Mouse (Mus musculus) ES-E14 (cell line): Measurements from ENCODE around the gene Nos1. TPM values are rescaled to one million over a fixed set of nuclear protein-coding genes. Genes with fewer than 3 reads are reported as not detected.

Source experiments
- DNase-seq: peaks from one replicate; pipeline ENCODE4 v3.0.0-alpha.2; 2013; ENCODE audit warnings: low read depth, low spot score
- H3K27ac ChIP-seq: 2 replicates; pipeline ENCODE4 v1.5.1; 2012; ENCODE audit warnings: low read depth, mild to moderate bottlenecking, low read length, moderate library complexity, mixed read lengths; ENCODE audit not compliant: poor library complexity, insufficient read depth, severe bottlenecking
- H3K36me3 ChIP-seq: 2 replicates; pipeline ENCODE4 v1.6.1; 2012; ENCODE audit warnings: mild to moderate bottlenecking, low read length, moderate library complexity, mixed read lengths; ENCODE audit not compliant: control insufficient read depth, poor library complexity, insufficient read depth, severe bottlenecking
- H3K4me1 ChIP-seq, 2 experiments: fragments of 150-350 bp in 1 of 2; sonication (generic) in 1 of 2; 2 replicates each; pipeline ENCODE4 v1.6.1; 2012; ENCODE audit warnings: low read length in 2 of 2, mild to moderate bottlenecking in 1 of 2, mixed read lengths in 1 of 2; ENCODE audit not compliant: control insufficient read depth in 2 of 2, insufficient read depth in 2 of 2, poor library complexity in 1 of 2
- H3K4me3 ChIP-seq, 2 experiments: fragments of 150-350 bp in 1 of 2; sonication (generic) in 1 of 2; 2 replicates each; pipeline ENCODE4 v1.5.1; 2012; ENCODE audit warnings: low read length in 2 of 2, low read depth in 1 of 2, mild to moderate bottlenecking in 1 of 2, mixed read lengths in 1 of 2; ENCODE audit not compliant: insufficient read depth in 1 of 2, poor library complexity in 1 of 2, severe bottlenecking in 1 of 2
- H3K9ac ChIP-seq: 2 replicates; pipeline ENCODE4 v1.6.1; 2012; ENCODE audit warnings: low read depth, mild to moderate bottlenecking, low read length, mixed read lengths; ENCODE audit not compliant: poor library complexity, insufficient read depth, severe bottlenecking
- H3K9me3 ChIP-seq: fragments of 150-350 bp; sonication (generic); 2 replicates; pipeline ENCODE4 v1.6.1; 2012; ENCODE audit warnings: low read depth, mild to moderate bottlenecking, low read length; ENCODE audit not compliant: control insufficient read depth, insufficient read depth
- CHD2 ChIP-seq: IDR thresholded peaks from 2 replicates; pipeline ENCODE4 v1.6.1; 2014; ENCODE audit warnings: mild to moderate bottlenecking, low read depth, low read length, inconsistent platforms
- HCFC1 ChIP-seq: IDR thresholded peaks from 2 replicates; pipeline ENCODE4 v1.6.1; 2012; ENCODE audit warnings: low read length, inconsistent platforms, borderline replicate concordance; ENCODE audit not compliant: insufficient read depth
- MAFK ChIP-seq: IDR thresholded peaks from 2 replicates; pipeline ENCODE4 v1.6.1; 2014; ENCODE audit warnings: mild to moderate bottlenecking, low read depth, low read length, inconsistent platforms; ENCODE audit not compliant: insufficient read depth
- ZC3H11A ChIP-seq: IDR thresholded peaks from 2 replicates; pipeline ENCODE4 v1.6.1; 2012; ENCODE audit warnings: low read depth, mild to moderate bottlenecking, inconsistent platforms, low read length, borderline replicate concordance
- ZNF384 ChIP-seq: IDR thresholded peaks from 2 replicates; pipeline ENCODE4 v1.6.1; 2012; ENCODE audit warnings: low read depth, low read length, inconsistent platforms
- in situ Hi-C, 2 experiments: fragments of 600-800 bp; cut with MboI; formaldehyde crosslinking; loops; one replicate each; pipeline ENCODE4 v1.15.1; 2025; ENCODE audit warnings: low sequenced_read_pairs in 2 of 2, inconsistent platforms in 1 of 2; ENCODE audit not compliant: unreplicated experiment in 2 of 2
- total RNA-seq: library from RNA; depleted of rRNA; stranded (reverse); fragments of 300-350 nt; gene quantifications from 2 replicates; pipeline ENCODE4 v1.2.3, GENCODE M21; 2012

Nos1 gene
- total RNA-seq, 1 experiment: 3.4 TPM

DNA sequence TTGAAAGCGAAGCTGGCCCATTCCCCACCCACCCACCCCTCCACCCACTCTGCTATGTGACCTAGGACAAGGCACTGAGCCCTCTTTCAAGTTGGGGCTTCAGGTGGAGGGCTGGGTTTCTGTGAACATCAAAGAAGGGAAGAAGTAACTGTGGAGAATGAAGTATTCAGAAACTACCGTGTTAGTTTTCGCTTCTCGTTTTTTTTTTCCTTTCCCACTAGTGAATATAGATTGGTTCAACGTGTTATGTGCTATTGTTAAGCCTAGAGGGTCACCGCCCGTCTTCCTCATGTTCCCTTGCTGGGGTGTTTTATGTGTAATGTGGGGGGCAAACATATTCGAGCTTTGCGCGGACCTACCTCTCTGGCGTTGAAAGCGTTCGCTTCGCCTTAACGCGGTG lies 85.0 kb downstream of the Nos1 start:
- in situ Hi-C loops: no loop called here
- DNase-seq: no peak
- H3K4me1 ChIP-seq: peaks cover 0 to 10% of the 10 kb centered on the region in 2 experiments; a peak in 2 of 4 replicates
- H3K36me3 ChIP-seq: no peaks in the 10 kb centered on the region
- no peak overlapping the region for H3K9ac ChIP-seq
- no peak overlapping the region for H3K27ac ChIP-seq
- H3K4me3 ChIP-seq: no peak overlapping the region
- no peak for TF ChIP-seq MAFK
- TF ChIP-seq ZNF384: no peak
- TF ChIP-seq CHD2: no peak
- TF ChIP-seq HCFC1: no peak
- no peak for TF ChIP-seq ZC3H11A
- no peaks in the 10 kb centered on the region for H3K9me3 ChIP-seq

DNA sequence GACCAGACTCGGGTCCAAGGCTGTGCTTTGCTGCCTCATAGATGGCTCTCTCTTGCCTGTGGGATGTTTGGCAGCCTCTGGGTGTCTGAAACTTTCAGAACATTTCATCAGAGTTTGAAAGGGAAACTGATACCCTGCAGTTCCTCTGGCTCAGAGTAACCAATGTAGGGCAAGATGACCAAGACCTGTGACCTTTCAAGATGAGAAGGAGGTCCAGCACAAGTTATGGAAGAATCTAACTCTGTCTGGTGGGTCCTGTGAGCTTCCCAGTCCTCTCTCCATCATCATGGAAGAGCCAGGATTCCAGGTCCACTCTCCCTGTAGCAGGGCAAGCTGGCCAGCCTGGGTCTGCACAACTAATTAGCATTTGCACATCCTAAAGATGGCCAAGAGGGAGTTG lies 90.8 kb downstream of the Nos1 start:
- in situ Hi-C loops: no loop called here
- H3K9me3 ChIP-seq: no peaks in the 10 kb centered on the region
- H3K9ac ChIP-seq: no peak overlapping the region
- no peak overlapping the region for H3K27ac ChIP-seq
- H3K4me1 ChIP-seq: peaks cover 0 to 4% of the 10 kb centered on the region in 2 experiments; a peak in 1 of 4 replicates
- no peak for DNase-seq
- no peak overlapping the region for H3K4me3 ChIP-seq
- TF ChIP-seq HCFC1 (no peak), ZC3H11A (no peak), CHD2 (no peak), ZNF384 (no peak), MAFK (no peak)
- H3K36me3 ChIP-seq: no peaks in the 10 kb centered on the region

DNA sequence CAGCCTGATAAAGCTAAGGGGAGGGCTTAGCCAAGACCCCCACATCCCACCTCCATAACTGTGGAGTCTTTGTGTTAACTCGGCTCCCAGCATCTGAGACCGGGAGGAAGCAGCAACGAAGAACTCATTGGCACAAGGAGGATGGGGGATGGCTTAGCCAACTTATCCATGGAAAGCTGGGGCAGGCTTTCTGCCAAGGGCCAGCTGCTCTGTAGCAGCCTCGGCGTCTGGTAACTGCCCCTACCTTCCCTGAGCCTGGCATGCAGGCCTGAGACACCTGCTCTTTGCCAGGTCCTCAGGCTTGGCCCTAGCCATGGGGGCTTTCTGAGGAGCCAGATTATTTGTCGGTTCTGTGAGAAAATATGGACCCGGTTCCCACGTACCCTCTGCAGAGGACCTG lies 93.0 kb downstream of the Nos1 start:
- no peak for DNase-seq
- H3K4me3 ChIP-seq: no peak overlapping the region
- no peaks in the 10 kb centered on the region for H3K9me3 ChIP-seq
- H3K9ac ChIP-seq: no peak overlapping the region
- TF ChIP-seq MAFK (no peak), ZC3H11A (no peak), HCFC1 (no peak), CHD2 (no peak), ZNF384 (no peak)
- in situ Hi-C loops: no loop called here
- H3K4me1 ChIP-seq: peaks cover under 1 to 4% of the 10 kb centered on the region in 2 experiments; a peak in 2 of 4 replicates
- no peak overlapping the region for H3K27ac ChIP-seq
- no peaks in the 10 kb centered on the region for H3K36me3 ChIP-seq

DNA sequence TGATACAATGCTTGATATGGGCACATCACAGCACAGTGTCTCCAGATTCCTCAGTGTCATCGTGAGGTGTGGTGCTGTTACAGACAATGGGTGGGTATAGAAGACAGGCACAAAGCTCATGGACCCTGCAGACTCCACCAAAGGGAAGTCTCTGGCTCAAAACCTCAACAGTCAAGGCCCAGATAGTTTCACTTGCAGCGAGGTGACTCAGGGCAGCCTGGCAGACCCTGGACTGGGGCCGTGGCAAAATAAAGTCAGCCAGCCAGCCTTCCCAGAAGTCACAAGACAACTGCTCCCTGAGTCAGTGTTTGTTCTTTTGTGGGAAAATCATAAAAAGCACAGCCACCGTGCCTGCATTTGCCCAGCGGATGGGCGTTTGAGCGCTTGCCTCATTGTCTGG lies 93.4 kb downstream of the Nos1 start:
- H3K9ac ChIP-seq: no peak overlapping the region
- no peak for DNase-seq
- H3K4me1 ChIP-seq: peaks cover 3 to 4% of the 10 kb centered on the region in 2 experiments; a peak in 2 of 4 replicates
- no peak overlapping the region for H3K4me3 ChIP-seq
- no peaks in the 10 kb centered on the region for H3K36me3 ChIP-seq
- no peak overlapping the region for H3K27ac ChIP-seq
- no peaks in the 10 kb centered on the region for H3K9me3 ChIP-seq
- TF ChIP-seq CHD2 (no peak), ZNF384 (no peak), ZC3H11A (no peak), HCFC1 (no peak), MAFK (no peak)
- in situ Hi-C loops: no loop called here

DNA sequence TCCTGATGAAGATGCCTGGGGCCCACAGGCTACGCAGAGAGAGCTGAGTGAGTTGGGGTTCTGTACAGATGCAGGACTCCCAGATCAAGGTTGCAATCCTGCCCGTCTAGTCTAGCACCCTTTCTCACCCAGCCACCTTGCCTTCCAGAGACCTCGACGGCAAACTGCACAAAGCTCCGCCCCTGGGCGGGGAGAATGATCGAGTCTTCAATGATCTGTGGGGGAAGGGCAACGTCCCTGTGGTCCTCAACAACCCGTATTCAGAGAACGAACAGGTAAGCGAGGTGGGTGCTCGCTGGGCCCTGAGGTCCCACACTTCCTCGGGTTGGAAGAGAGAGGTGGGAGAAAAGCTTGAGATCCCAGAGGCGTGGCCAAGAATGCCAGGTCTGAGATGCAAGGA lies 98.3 kb downstream of the Nos1 start:
- in situ Hi-C loops: no loop called here
- DNase-seq: no peak
- 0 out of 4 replicates have a peak overlapping the region, but pooled peaks of 1 of the 2 experiments have one; percentile 8 for H3K4me3 ChIP-seq
- no peaks in the 10 kb centered on the region for H3K36me3 ChIP-seq
- peaks cover 4 to 5% of the 10 kb centered on the region in 2 experiments; a peak in 3 of 4 replicates for H3K4me1 ChIP-seq
- H3K9ac ChIP-seq: no peak overlapping the region
- H3K9me3 ChIP-seq: no peaks in the 10 kb centered on the region
- TF ChIP-seq HCFC1: no peak
- no peak for TF ChIP-seq ZNF384
- TF ChIP-seq MAFK: no peak
- TF ChIP-seq CHD2: no peak
- no peak for TF ChIP-seq ZC3H11A
- H3K27ac ChIP-seq: no peak overlapping the region
